Mouse (Mus musculus) testis, adult 2 months (tissue): ENCODE data around the gene Gucy2e. TPM values are rescaled to one million over a fixed set of nuclear protein-coding genes. Genes with fewer than 3 reads are reported as not detected.
A peak's percentile ranks its signal among the peaks of the same experiment; 100 is the strongest.

ENCODE experiments used
- H3K27ac ChIP-seq: fragments of 200-500 bp; 2 replicates; pipeline ENCODE4 v1.5.1; 2012; ENCODE audit warnings: low read depth, low read length; ENCODE audit not compliant: control insufficient read depth, insufficient read depth
- H3K27me3 ChIP-seq: fragments of 200-500 bp; 2 replicates; pipeline ENCODE4 v1.6.1; 2012; ENCODE audit warnings: mild to moderate bottlenecking, low read length, moderate library complexity; ENCODE audit not compliant: control insufficient read depth, insufficient read depth
- H3K36me3 ChIP-seq: fragments of 200-500 bp; 2 replicates; pipeline ENCODE4 v1.6.1; 2012; ENCODE audit warnings: mild to moderate bottlenecking, low read length; ENCODE audit not compliant: control insufficient read depth, insufficient read depth
- H3K4me1 ChIP-seq: fragments of 200-500 bp; 2 replicates; pipeline ENCODE4 v1.6.1; 2012; ENCODE audit warnings: low read length; ENCODE audit not compliant: control insufficient read depth, insufficient read depth
- H3K4me3 ChIP-seq: fragments of 200-500 bp; 2 replicates; pipeline ENCODE4 v1.5.1; 2012; ENCODE audit warnings: low read depth, mild to moderate bottlenecking, low read length, moderate library complexity, mixed read lengths; ENCODE audit not compliant: control insufficient read depth
- CTCF ChIP-seq: fragments of 200-500 bp; IDR thresholded peaks from 2 replicates; pipeline ENCODE4 v1.5.1; 2012; ENCODE audit warnings: low read depth, mild to moderate bottlenecking, inconsistent platforms, low read length, moderate library complexity; ENCODE audit not compliant: control insufficient read depth, insufficient read depth, insufficient replicate concordance
- POLR2A ChIP-seq: fragments of 200-500 bp; IDR thresholded peaks from 2 replicates; pipeline ENCODE4 v1.6.1; 2012; ENCODE audit warnings: low read depth, mild to moderate bottlenecking, inconsistent platforms, low read length, moderate library complexity; ENCODE audit not compliant: control insufficient read depth
- polyA plus RNA-seq: library from polyadenylated mRNA; depleted of rRNA; stranded (reverse); fragments of >200 nt; gene quantifications from 2 replicates; pipeline ENCODE4 v1.2.3, GENCODE M21; 2012; rRNA removed

Gucy2e gene
- polyA plus RNA-seq, 1 experiment = 0.16 TPM

DNA sequence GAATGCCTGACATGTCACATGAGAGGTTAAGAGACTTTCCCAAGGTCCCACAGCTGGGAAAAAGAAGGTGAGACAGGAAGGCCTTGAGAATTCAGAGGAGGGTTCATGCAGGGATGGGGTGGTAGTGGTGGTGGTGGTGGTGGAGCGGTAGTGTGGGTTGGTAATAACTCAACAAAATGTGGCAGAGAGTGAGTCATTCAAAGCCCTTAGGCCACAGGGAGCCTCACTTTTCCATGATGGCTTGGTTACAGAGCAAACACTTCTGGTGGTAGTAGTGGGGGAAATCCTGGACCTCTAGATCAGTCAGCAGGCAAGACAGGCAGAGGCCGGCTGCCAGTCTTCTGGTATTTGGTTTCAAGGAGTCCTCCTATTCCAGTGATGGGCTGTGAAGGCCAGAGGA is 64.2 kb downstream of the Gucy2e start:
- Histone ChIP-seq H3K4me1 (peaks cover 4% of the 10 kb centered on the region), H3K27me3 (no peaks in the 10 kb centered on the region), H3K4me3 (no peak overlapping the region), H3K27ac (no peak overlapping the region), H3K36me3 (no peaks in the 10 kb centered on the region)
- TF ChIP-seq CTCF (no peak), POLR2A (no peak)

DNA sequence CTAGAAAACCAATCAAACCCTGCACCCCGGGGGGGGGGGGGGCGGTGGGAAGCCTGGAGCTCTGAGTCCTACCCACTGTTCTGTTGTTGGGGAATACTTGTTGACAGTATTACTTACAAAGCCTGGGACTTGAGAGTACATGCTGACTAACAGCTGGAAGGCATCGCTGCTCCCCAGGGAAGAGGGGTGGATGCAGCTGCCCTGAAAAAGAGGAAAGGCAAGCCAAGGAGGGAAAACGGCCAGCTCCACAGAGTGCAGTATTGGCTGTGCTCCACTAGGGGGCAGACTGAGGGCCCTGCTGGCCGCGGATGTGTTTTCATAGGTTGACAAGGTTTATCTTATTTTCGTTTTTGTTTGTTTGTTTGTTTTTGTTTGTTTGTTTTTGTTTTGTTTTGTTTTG is 65.2 kb downstream of the Gucy2e start:
- no peak overlapping the region for H3K4me3 ChIP-seq
- TF ChIP-seq CTCF = peak; percentile 96
- TF ChIP-seq POLR2A = no peak
- H3K27me3 ChIP-seq = no peaks in the 10 kb centered on the region
- H3K4me1 ChIP-seq = peaks cover 5% of the 10 kb centered on the region
- H3K27ac ChIP-seq = no peak overlapping the region
- H3K36me3 ChIP-seq = no peaks in the 10 kb centered on the region

DNA sequence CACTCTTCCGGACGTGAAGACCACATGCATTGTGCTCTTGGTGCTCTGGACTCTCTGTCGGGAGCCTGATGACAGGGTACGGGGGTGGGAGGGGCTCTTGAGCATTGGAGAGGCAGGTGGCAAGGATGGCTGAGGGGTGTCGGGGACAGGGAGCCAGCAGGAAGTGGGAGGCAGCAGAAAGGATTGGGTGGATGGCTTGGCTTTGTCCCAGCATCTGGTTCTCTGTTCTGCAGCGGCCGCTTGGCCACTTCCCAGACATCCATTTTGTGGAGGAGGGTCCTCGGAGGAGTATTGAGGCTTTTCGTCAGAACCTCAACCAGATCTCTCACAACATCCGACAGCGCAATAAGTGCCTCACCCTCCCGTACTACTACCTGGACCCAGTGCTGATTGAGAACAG is 67.5 kb downstream of the Gucy2e start:
- no peak overlapping the region for H3K4me3 ChIP-seq
- no peaks in the 10 kb centered on the region for H3K36me3 ChIP-seq
- H3K27me3 ChIP-seq = no peaks in the 10 kb centered on the region
- no peak overlapping the region for H3K27ac ChIP-seq
- H3K4me1 ChIP-seq = peaks cover 10% of the 10 kb centered on the region
- TF ChIP-seq CTCF = no peak
- no peak for TF ChIP-seq POLR2A

Other genes with a start within 250 kb of the Gucy2e start
- 9.6 and 11.8 TPM in 2 replicates for gene Pfas, start 228.6 kb downstream of the Gucy2e start, polyA plus RNA-seq
- 44.5 and 44.9 TPM in 2 replicates for gene Ctc1, start 221.1 kb downstream of the Gucy2e start, polyA plus RNA-seq
- 15.2 and 17.9 TPM in 2 replicates for gene Aurkb, start 191.4 kb downstream of the Gucy2e start, polyA plus RNA-seq
- gene Borcs6, start 177.3 kb downstream of the Gucy2e start, polyA plus RNA-seq = 13.4 and 15.8 TPM in 2 replicates
- gene Tmem107, start 166.2 kb downstream of the Gucy2e start, polyA plus RNA-seq = 135 and 142 TPM in 2 replicates
- 36.3 and 43.1 TPM in 2 replicates for gene Vamp2, start 148.5 kb downstream of the Gucy2e start, polyA plus RNA-seq
- gene Per1, start 141.8 kb downstream of the Gucy2e start, polyA plus RNA-seq = 103 and 106 TPM in 2 replicates
- gene Hes7, start 116.6 kb downstream of the Gucy2e start, polyA plus RNA-seq = 0.17 TPM in 2 replicates
- gene 9130213A22Rik, start 114.4 kb downstream of the Gucy2e start, polyA plus RNA-seq = 0.24 and 0.28 TPM in 2 replicates
- gene Aloxe3, start 111.1 kb downstream of the Gucy2e start, polyA plus RNA-seq = 6.1 and 7.0 TPM in 2 replicates
- gene Alox12b, start 80.0 kb downstream of the Gucy2e start, polyA plus RNA-seq = 0.29 and 0.49 TPM in 2 replicates
- gene Alox8, start 39.2 kb downstream of the Gucy2e start, polyA plus RNA-seq = 0.05 and 0.06 TPM in 2 replicates
- gene Cntrob, start 86.7 kb upstream of the Gucy2e start, polyA plus RNA-seq = 20.6 and 21.6 TPM in 2 replicates
- gene Trappc1, start 86.9 kb upstream of the Gucy2e start, polyA plus RNA-seq = 17.9 and 25.5 TPM in 2 replicates
- 12.1 and 12.2 TPM in 2 replicates for gene Kcnab3, start 89.2 kb upstream of the Gucy2e start, polyA plus RNA-seq
- 4.4 and 5.7 TPM in 2 replicates for gene Rnf227, start 103.4 kb upstream of the Gucy2e start, polyA plus RNA-seq
- 49.4 and 52.5 TPM in 2 replicates for gene Chd3, start 132.4 kb upstream of the Gucy2e start, polyA plus RNA-seq
- 325 and 343 TPM in 2 replicates for gene Naa38, start 158.5 kb upstream of the Gucy2e start, polyA plus RNA-seq
- 35.3 and 42.5 TPM in 2 replicates for gene Cyb5d1, start 158.6 kb upstream of the Gucy2e start, polyA plus RNA-seq
- 2.0 and 2.4 TPM in 2 replicates for gene Tmem88, start 161.2 kb upstream of the Gucy2e start, polyA plus RNA-seq
- 8.0 and 8.6 TPM in 2 replicates for gene Kdm6b, start 176.6 kb upstream of the Gucy2e start, polyA plus RNA-seq